Mouse (Mus musculus): ENCODE data around the gene Mto1. TPM values are rescaled to one million over a fixed set of nuclear protein-coding genes. Genes with fewer than 3 reads are reported as not detected.
"Not testable (repeated sequence)": the region's sequence is repeated elsewhere in the genome, so short reads cannot be mapped to it uniquely, and the experiment has no call there.

Gene Mto1
- polyA plus RNA-seq, 1 experiment: 5.6 TPM

DNA sequence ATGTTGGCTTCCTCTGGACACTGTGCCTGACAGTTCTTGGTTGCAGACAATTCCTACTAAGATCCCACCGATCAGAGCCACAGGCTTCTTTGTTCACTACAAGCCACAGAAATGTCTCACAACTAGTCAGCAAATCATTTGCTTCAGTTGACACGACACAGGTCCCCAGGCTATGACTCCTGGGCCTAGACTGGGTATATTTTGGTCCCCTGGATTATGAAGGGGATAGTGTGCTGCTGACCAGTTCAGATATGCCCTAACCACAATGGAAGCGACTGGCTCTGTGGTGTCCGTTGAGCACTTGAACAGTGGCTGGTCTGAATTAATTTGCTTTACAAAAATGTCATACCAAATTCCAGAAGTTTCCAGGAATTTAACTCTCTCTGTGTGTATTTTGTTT is 66.7 kb downstream of the Mto1 start:
- Histone ChIP-seq H3K4me3 (replicated peaks) (no peak overlapping the region), H3K4me1 (peaks cover 23% of the 10 kb centered on the region), H3K27me3 (replicated peaks) (no peaks in the 10 kb centered on the region), H3K36me3 (replicated peaks; ENCODE audit: low read length) (no peaks in the 10 kb centered on the region), H3K9me3 (peaks cover 4% of the 10 kb centered on the region)
- no peak for TF ChIP-seq GATA1 (IDR thresholded peaks at IDR 0.05; ENCODE audit: borderline replicate concordance, low read length)
- no peak for TF ChIP-seq FLI1 (IDR thresholded peaks at IDR 0.05; ENCODE audit: low read length)

DNA sequence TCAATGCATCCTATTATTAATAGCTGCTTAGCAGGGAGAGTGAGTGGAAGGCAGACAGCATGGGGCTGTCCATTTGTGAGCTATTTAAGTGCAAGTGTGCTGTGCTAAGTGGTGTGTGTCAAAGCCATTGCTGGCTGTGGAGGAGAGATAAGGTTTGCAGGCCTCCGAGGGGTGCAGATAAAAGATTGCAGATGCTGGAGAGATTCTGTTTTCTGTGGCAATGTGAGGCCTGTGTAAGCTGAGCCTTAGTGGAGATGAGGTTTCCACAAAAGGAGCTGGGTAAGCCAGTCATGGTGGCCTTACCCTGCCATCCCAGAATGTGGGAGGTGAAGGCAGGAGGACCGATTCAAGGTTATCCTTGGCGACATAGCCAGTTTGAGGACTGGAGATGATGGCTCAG is 68.1 kb downstream of the Mto1 start:
- peaks cover 4% of the 10 kb centered on the region for H3K9me3 ChIP-seq
- peaks cover 12% of the 10 kb centered on the region for H3K27me3 ChIP-seq (replicated peaks)
- no peaks in the 10 kb centered on the region for H3K36me3 ChIP-seq (replicated peaks; ENCODE audit: low read length)
- H3K4me3 ChIP-seq (replicated peaks): no peak overlapping the region
- no peak for TF ChIP-seq FLI1 (IDR thresholded peaks at IDR 0.05; ENCODE audit: low read length)
- H3K4me1 ChIP-seq: peaks cover 31% of the 10 kb centered on the region

DNA sequence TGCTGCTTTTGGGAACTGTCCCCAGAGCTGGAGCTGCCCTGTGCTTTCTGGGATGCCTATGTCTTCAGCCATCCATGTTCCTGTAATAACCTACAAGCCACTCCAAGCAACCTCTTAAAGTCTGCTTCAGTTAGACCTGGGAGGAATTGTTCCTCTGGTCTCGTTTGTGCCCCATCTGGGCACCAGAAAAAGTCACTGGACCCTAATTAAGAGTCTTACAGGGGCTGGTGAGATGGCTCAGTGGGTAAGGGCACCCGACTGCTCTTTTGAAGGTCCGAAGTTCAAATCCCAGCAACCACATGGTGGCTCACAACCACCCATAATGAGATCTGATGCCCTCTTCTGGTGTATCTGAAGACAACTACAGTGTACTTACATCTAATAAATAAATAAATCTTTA is 69.2 kb downstream of the Mto1 start:
- Histone ChIP-seq H3K4me1 (peaks cover 38% of the 10 kb centered on the region), H3K27me3 (replicated peaks) (peaks cover 19% of the 10 kb centered on the region)
- not testable (repeated sequence) for H3K9me3 ChIP-seq

DNA sequence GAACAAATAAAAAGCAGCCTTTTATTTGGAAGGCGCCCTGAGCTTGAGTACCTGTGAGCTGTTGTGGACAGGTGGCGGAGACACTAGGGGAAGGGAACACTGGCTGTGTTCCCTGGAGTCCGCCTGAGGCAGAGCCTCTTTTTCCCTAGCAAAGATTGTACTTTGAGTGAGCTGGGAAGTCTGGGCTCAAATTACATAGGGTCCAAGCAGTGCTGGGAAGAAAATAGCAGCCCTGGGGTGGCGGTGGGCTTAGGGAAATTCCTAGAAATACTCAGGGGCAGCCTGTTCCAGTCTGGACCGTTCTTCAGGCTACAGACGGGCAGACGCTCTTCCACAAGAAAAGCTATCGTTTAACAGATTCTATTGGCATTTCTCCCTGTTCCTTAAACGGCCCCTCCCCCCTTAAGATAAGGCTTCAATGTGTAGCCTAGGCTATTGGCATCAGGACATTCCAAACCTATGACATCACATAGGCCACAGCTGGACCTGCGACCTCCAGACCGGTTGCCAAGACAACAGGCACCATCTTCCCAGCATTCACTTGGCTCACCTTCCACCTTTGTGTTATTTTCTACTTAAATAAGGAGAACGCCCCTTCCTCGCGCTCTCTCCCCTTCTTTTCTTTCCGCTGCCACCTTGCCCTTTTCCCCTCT is 72.2 kb downstream of the Mto1 start:
- H3K36me3 ChIP-seq (replicated peaks; ENCODE audit: low read length): no peaks in the 10 kb centered on the region
- peak overlapping the region; percentile 13 for H3K4me3 ChIP-seq (replicated peaks)

More for the DNA sequence above, 69.2 kb downstream of the Mto1 start:
- H3K4me3 ChIP-seq (replicated peaks); H3K36me3 ChIP-seq (replicated peaks; ENCODE audit: low read length): not testable (repeated sequence)

DNA sequence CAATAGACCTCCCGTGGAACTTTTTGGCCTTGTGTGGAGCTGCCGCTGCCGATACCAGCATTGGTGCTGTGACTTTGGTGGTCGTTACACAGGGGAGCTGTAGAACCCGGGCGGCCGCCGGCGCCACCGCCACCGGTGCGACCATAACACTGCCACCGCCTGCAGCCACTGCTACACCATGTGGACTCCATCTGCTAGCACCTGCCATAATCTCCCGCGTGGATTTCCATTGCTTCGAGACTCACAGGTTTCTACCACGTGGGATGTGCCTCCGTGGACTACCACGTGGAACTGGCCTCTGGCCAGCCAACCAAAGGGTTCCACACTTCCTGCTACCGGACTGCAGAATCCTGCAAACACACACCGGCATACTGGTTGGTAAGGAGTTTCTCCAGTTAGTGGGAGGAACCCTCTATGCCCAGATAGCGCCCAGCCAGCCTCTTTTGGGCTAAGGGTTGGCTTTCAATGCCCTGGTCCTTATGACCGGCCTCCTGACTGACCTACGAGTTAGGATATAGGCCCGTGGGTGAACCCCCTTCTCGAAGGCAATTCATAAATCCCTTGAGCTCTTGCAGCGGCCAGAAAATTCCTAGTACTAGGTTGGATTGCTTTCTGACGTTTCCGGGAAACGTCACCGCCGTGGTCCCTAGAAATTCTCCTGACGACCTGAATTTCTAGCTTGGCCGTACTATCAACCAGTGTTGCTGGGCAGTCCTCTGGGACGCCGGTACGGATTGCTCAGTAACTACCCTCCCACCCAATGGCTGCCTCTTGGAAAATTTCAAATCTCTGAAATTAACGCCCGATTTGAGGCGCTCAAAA is 73.0 kb downstream of the Mto1 start:
- Histone ChIP-seq H3K27me3 (replicated peaks) (peaks cover 32% of the 10 kb centered on the region), H3K9me3 (peaks cover 3% of the 10 kb centered on the region; the same call in 1 of the 2 replicates), H3K4me1 (peaks cover 23% of the 10 kb centered on the region), H3K36me3 (replicated peaks; ENCODE audit: low read length) (no peaks in the 10 kb centered on the region), H3K4me3 (replicated peaks) (peak overlapping the region; percentile 65)
- TF ChIP-seq GATA1 (IDR thresholded peaks at IDR 0.05; ENCODE audit: borderline replicate concordance, low read length): no peak
- TF ChIP-seq FLI1 (IDR thresholded peaks at IDR 0.05; ENCODE audit: low read length): no peak

More for the DNA sequence above, 72.2 kb downstream of the Mto1 start:
- Histone ChIP-seq H3K27me3 (replicated peaks) (peaks cover 29% of the 10 kb centered on the region), H3K4me1 (peaks cover 25% of the 10 kb centered on the region), H3K9me3 (peaks cover 3% of the 10 kb centered on the region; the same call in 1 of the 2 replicates)
- TF ChIP-seq FLI1 (IDR thresholded peaks at IDR 0.05; ENCODE audit: low read length) (no peak), GATA1 (IDR thresholded peaks at IDR 0.05; ENCODE audit: borderline replicate concordance, low read length) (no peak)

DNA sequence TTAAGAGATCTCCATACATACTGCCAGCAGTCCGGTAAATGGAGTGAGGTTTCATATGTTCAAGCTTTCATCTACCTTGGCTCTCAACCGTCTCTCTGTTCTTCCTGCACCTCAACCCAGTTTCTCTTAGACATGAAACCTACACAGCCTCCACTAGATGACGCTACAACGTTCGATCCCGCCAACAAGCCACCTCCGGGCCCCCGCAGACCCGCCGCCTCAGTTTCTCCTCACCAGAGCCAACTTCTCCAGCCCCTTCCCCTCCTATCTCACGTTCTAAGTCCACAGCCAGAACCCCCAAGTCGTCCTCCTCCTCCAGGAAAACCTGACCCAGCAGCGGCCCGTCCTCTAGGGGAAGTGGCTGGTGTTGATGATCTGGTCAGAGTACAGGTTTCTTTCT is 73.7 kb downstream of the Mto1 start:
- peaks cover 21% of the 10 kb centered on the region for H3K4me1 ChIP-seq
- H3K9me3 ChIP-seq: peaks cover 3% of the 10 kb centered on the region; the same call in 1 of the 2 replicates
- H3K36me3 ChIP-seq (replicated peaks; ENCODE audit: low read length): no peaks in the 10 kb centered on the region
- peak overlapping the region; percentile 65 for H3K4me3 ChIP-seq (replicated peaks)
- TF ChIP-seq GATA1 (IDR thresholded peaks at IDR 0.05; ENCODE audit: borderline replicate concordance, low read length): no peak
- H3K27me3 ChIP-seq (replicated peaks): peaks cover 32% of the 10 kb centered on the region

Other genes starting within 250 kb of the Mto1 start
- not detected in 2 replicates for gene Gsta1, start 217.6 kb upstream of the Mto1 start, polyA plus RNA-seq (2012; ENCODE audit: insufficient read depth, low replicate concordance)
- not detected in 2 replicates for gene Gm3776, start 191.1 kb upstream of the Mto1 start, polyA plus RNA-seq (2012; ENCODE audit: insufficient read depth, low replicate concordance)
- not detected in 2 replicates for gene Gm10639, start 158.3 kb upstream of the Mto1 start, polyA plus RNA-seq (2012; ENCODE audit: insufficient read depth, low replicate concordance)
- gene Omt2a, start 133.4 kb upstream of the Mto1 start, polyA plus RNA-seq (2012; ENCODE audit: insufficient read depth, low replicate concordance): not detected in 2 replicates
- gene Omt2b, start 120.6 kb upstream of the Mto1 start, polyA plus RNA-seq (2012; ENCODE audit: insufficient read depth, low replicate concordance): not detected in 2 replicates
- not detected in 2 replicates for gene Gsta2, start 92.4 kb upstream of the Mto1 start, polyA plus RNA-seq (2012; ENCODE audit: insufficient read depth, low replicate concordance)
- gene Dppa5a, start 80.0 kb upstream of the Mto1 start, polyA plus RNA-seq (2012; ENCODE audit: insufficient read depth, low replicate concordance): not detected in 2 replicates
- gene Ooep, start 69.5 kb upstream of the Mto1 start, polyA plus RNA-seq (2012; ENCODE audit: insufficient read depth, low replicate concordance): not detected in 2 replicates
- gene Ddx43, start 52.4 kb upstream of the Mto1 start, polyA plus RNA-seq (2012; ENCODE audit: insufficient read depth, low replicate concordance): 0.07 TPM in 1 of 2 replicates, not detected in the other
- gene Cgas, start 5.0 kb upstream of the Mto1 start, polyA plus RNA-seq (2012; ENCODE audit: insufficient read depth, low replicate concordance): 2.0 and 2.8 TPM in 2 replicates
- 0.54 TPM in 1 of 2 replicates, not detected in the other for gene Gm17324, start 578 bp downstream of the Mto1 start, polyA plus RNA-seq (2012; ENCODE audit: insufficient read depth, low replicate concordance)
- 154 and 597 TPM in 2 replicates for gene Eef1a1, start 40.9 kb downstream of the Mto1 start, polyA plus RNA-seq (2012; ENCODE audit: insufficient read depth, low replicate concordance)
- 2.9 TPM in 1 of 2 replicates, not detected in the other for gene Slc17a5, start 139.8 kb downstream of the Mto1 start, polyA plus RNA-seq (2012; ENCODE audit: insufficient read depth, low replicate concordance)
- gene Cd109, start 167.3 kb downstream of the Mto1 start, polyA plus RNA-seq (2012; ENCODE audit: insufficient read depth, low replicate concordance): 0.53 TPM in 1 of 2 replicates, not detected in the other